Mouse (Mus musculus) adrenal gland, postnatal 4 days (tissue): ENCODE measurements around the gene Art5. TPM values are rescaled to one million over a fixed set of nuclear protein-coding genes. Genes with fewer than 3 reads are reported as not detected.
"Not testable (repeated sequence)": the region's sequence is repeated elsewhere in the genome, so short reads cannot be mapped to it uniquely, and the experiment has no call there.

Experiments
- DNase-seq, 2 experiments: peaks; one replicate each; pipeline ENCODE4 v3.0.0; 2021 to 2022; ENCODE audit warnings: low spot score in 2 of 2, mixed read lengths in 2 of 2
- total RNA-seq, 2 experiments: library from RNA; stranded (reverse); gene quantifications; 2 replicates each; pipeline ENCODE4 v1.2.3; 2021

Gene Art5
- total RNA-seq, 2 experiments from 2014 or later = 0.45 to 0.93 TPM

DNA sequence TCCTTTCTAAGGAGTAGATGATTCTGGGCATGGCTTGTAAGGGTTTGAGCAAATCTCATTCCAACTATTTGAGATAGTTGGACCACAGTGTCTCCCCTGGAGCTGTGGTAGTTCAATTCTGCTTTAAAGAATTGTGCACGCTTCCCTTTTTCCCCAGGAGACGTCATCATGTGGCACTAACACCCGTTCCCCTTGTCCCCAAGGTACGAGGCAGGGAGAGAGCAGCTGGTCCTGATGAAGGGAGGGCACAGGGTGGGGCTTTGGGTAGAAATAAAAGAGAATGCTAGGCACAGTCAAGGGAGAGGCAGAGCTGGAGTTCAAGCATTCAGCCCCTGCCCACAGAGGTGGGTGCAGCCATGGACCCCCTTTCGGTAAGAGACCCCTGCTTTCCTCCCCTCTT is 26.5 kb downstream of the Art5 start, which contains the start of gene Trpc2:
Trpc2 (plus strand) TSS at position 301 of the 400 bp plus-strand sequence.
- no peak for DNase-seq

DNA sequence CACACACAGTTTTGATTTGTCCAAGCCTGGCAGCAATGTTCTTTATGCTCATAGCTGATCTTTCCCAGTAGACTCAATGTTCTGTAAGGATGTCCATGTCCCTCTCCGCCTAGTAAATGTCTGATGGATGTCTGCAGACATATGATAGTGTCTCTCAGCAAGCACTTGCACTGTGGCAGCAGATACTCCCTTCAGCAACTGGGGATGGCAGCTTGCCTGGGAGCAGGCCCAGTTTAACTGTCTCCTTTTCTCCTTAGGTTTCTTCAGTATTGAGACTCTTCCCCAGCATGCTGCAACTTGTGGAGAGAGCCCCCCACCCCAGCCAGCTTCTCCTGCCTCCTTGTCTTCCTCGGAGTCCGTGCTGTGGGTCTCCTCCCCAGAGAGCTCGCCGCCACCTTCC is 27.5 kb downstream of the Art5 start:
- no peak for DNase-seq

DNA sequence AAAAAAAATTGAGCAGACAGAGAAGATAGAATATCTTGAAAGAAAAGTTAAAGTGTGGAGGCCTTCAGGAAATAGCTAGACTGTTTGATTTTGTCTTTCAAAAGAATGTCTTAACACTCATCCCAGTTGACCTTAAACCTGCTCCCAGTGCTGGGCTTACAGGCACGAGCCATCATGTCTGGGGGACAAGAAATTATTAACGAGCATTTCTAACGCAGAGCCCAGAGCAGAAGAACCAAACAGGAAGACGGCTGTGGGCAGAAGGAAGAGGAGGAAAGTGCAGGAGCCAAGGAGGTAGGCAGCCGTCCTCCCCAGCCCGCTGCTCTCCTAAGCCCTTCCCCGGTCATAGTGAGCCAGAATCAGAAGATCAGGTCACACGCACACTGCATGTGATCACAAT is 29.0 kb downstream of the Art5 start:
- DNase-seq = no peak

DNA sequence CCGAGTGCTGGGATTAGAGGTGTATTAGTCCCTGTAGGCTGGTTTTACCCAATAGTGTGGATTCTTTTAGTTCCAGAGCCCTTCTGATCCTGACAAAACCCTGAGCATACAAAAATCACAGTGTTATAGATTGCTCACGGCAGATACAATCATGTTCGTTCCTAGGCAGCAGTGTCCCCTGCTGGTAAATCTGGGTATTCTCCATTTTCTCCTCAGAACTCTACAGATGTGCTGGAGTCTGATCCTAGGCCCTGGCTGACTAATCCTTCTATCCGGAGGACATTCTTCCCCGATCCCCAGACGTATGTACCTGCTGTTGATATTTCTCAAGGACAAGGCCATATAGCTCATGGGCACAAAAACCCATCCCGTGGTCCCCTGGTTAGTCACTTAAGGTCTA is 30.8 kb downstream of the Art5 start:
- no peak for DNase-seq

DNA sequence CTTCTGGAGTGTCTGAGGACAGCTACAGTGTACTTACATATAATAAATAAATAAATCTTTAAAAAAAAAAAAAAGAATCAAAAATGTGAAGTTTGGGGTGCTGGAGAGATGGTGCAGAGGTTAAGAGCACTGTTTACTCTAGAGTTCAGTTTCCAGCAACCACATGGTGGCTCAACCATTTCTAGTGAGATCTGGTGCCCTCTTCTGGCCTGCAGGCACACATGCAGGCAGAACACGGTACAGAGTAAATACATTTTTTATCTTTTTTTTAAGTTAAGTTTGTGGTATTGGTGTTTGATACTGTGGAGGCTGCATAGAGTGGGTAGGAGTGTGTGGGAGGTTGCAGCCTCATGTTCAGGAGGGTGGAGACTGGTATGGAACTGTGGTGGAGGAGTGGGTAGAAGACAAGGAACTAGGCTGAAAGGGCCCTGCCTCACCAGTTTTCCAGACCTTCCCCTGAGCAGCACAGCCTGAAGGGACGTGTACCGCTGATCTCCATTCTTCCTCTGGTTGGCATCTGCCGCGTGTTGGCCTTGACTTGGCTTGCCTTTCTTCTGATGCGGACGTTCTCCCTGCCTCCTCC is 32.5 kb downstream of the Art5 start:
- no peak for DNase-seq

DNA sequence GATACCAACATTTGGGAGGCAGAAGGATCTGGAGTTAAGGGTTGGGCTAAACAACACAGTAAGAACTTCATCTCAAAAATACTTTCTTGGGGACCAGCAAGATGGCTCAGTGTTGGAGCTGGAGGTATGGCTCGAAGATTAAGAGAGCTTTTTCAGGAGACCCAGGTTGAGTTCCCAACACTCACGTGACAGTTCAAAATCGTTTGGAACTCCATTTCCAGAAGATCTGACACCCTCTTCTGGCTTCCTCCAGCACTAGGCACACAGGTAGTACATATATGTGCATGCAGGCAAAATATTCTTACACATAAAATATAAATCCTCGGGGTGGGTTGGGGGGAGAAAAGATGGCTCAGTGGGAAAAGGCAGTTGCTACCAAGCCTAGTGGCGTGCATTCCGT is 42.9 kb downstream of the Art5 start:
- no peak for DNase-seq

DNA sequence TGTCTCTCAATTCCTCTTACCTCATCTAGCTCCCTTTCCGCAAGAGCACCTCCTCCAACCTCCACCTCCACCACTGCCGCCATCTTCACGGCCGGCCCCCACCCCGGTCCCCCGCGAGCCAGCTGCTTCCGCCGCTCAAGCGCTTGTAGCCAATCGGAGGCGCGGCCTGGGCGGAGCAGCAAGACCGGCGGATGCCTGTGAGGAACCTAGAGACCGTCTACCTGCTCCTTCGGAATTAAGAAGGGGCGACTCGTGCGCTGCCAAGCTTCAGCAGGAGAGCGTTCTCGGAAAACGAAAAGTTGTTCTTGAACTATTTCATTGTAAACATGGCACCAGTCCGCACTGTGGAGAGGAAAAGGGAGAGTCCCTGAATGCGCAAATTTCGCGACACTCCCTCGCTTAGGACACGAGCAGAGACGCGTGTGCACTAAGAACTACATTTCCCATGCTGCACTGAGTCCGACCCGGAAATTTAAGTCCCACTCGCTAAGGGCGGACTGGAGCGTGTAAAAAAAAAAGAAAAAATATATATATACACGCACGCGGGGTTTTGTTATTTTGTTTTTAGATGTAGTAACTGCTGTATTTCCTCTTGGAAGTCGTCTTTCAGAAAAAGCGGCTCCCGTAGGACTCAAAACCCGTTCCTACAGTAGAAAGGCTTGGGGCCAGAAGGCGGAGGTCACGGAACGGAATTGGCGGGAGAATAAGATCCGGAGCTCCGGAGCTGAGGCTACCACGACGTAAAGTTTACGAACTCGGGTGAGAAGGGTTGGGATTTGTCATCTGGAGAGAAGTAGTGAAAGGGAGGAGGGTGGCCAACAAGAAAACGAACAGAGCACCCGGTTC is 44.0 kb downstream of the Art5 start, which contains the start of the genes Rnf121, Xndc1 and Xntrpc:
Rnf121 (minus strand) TSS at position 424 of the 846 bp plus-strand sequence.
Xndc1 (plus strand) TSS at position 466 of the 846 bp plus-strand sequence.
Xntrpc (plus strand) TSS at position 668 of the 846 bp plus-strand sequence.
- peak; percentile 81 to 86 for DNase-seq

DNA sequence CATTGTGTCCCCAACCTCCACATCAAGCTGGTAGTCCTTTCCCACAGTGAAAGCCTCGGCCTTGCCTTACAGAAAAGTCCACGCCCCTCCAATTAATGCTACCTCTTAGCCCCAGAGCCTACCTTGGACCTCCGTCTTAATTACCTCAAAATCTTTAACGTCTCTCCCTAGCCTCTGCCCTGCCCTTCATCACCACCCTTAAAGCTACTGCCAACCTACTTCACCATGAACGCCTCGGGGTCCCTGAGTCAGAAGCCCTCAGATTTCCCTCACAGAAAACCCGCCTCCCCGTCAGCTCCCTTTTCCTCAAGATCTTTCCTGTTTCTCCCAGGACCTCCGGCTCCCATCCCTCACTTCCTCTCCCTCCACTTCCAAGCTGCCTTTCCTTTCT is 44.6 kb downstream of the Art5 start:
- no peak for DNase-seq

DNA sequence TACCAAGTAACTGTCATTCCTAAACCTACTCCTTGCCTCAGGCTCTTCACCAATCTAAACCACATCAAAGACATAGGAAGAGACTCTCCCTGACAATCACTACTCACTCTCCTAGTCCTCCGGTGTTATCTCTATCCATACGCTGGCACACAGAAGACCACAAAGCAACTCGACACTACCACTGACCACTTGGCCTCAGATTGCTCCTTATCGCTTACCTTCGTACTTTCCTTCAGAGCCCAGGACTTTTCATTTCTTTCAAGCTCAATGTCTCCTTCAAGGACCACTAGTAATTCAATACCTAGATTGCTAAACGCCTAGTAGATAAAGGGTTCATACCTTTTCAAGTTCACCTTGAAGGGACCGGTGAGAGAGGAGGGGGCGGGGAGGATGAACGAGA is 45.4 kb downstream of the Art5 start:
- DNase-seq = no peak

DNA sequence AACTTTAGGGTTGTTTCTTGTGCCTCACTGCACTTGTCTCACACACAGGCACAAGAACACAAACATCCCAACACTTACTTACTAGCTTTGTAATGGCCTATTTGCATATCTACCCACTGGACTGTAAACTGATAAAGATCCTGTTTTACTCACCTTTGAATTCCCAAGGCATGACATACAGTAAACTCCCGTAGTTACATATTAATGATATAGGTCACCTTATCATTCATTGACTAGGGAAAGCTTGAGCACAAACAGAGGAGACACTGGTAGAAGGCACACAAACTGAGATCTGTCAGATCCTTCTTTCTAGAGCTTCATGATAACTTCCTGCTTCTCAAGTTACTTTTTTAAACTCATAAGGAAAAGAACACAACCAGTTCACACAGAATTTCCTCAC is 47.1 kb downstream of the Art5 start:
- DNase-seq = no peak

DNA sequence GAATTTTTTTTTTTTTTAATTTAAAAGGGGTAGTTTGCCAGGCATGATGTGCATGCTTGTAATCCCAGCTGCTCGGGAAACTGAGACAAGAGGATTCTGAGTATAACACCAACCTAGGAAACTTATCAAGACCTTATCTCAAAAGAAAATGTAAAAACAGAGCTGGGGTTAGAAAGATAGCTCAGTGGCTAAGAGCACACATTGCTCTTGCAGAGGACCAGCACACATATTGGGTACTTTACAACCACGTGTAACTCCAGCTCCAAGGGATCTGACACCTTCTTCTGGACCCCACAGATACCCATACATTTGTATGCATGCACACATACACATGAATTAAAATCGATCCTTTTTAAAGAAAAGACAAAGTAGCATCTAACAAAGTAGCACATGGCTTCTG is 47.9 kb downstream of the Art5 start:
- DNase-seq = no peak

DNA sequence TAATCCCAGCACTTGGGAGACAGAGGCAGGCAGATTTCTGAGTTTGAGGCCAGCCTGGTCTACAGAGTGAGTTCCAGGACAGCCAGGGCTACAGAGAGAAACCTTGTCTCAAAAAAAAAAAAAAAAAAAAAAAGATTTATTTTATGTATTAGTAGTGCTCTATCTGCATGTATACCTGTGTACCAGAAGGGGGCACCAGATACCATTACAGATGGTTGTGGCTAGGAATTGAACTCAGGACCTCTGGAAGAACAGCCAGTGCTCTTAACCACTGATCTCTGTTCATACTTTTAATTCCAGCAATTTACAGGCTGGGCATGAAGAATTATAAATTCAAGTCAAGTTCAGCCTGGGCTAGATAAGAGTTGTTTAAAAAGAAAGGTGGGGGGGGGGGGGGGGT is 60.8 kb downstream of the Art5 start:
- DNase-seq = not testable (repeated sequence)

Other genes with a start within 250 kb of the Art5 start
- gene Anapc15, start 245.8 kb downstream of the Art5 start, total RNA-seq = 10 to 100 TPM; 34.3 to 35.5 TPM
- gene Folr1, start 238.7 kb downstream of the Art5 start, total RNA-seq = 10 to 100 TPM in 1 of 2 experiments, 1 to 10 TPM in 1; 1.9 to 29.1 TPM
- 100 to 1,000 TPM; 101 to 116 TPM for gene Lamtor1, start 203.6 kb downstream of the Art5 start, total RNA-seq
- not detected for gene Tomt, start 203.1 kb downstream of the Art5 start, total RNA-seq
- 1 to 10 TPM; 6.1 to 8.3 TPM for gene Lrrc51, start 175.6 kb downstream of the Art5 start, total RNA-seq
- gene Numa1, start 175.4 kb downstream of the Art5 start, total RNA-seq = 100 to 1,000 TPM; 179 to 203 TPM
- 10 to 100 TPM; 11.5 to 11.6 TPM for gene Il18bp, start 90.8 kb downstream of the Art5 start, total RNA-seq
- gene Rnf121, start 44.0 kb downstream of the Art5 start, total RNA-seq = 10 to 100 TPM; 31.9 to 33.3 TPM
- gene Xndc1, start 44.0 kb downstream of the Art5 start, total RNA-seq = 10 to 100 TPM; 24.0 to 24.4 TPM
- gene Xntrpc, start 43.8 kb downstream of the Art5 start, total RNA-seq = 1 to 10 TPM; 2.1 to 2.4 TPM
- under 1 TPM; 0.17 to 0.28 TPM for gene Trpc2, start 26.4 kb downstream of the Art5 start, total RNA-seq
- gene Art1, start 7.7 kb downstream of the Art5 start, total RNA-seq = 1 to 10 TPM; 2.0 to 7.7 TPM
- not detected for gene Chrna10, start 7.3 kb upstream of the Art5 start, total RNA-seq
- 10 to 100 TPM; 61.4 to 67.3 TPM for gene Nup98, start 100.7 kb upstream of the Art5 start, total RNA-seq
- gene Pgap2, start 100.7 kb upstream of the Art5 start, total RNA-seq = 100 to 1,000 TPM; 130 TPM
- 10 to 100 TPM; 57.3 to 57.5 TPM for gene Rhog, start 146.6 kb upstream of the Art5 start, total RNA-seq
- 10 to 100 TPM; 68.2 to 74.1 TPM for gene Stim1, start 158.3 kb upstream of the Art5 start, total RNA-seq